Mouse (Mus musculus) neural tube, embryonic 14.5 days (tissue): ENCODE measurements around the gene Olfr1309. TPM values are rescaled to one million over a fixed set of nuclear protein-coding genes. Genes with fewer than 3 reads are reported as not detected.
"Not testable (repeated sequence)": the region's sequence is repeated elsewhere in the genome, so short reads cannot be mapped to it uniquely, and the experiment has no call there.

Experiments
- ATAC-seq: fragments of 200-750 bp; cut with Nextera tagmentation; 2 replicates; pipeline ENCODE4 v1.8.0; 2017; ENCODE audit warnings: low read depth, mild to moderate bottlenecking, moderate TSS enrichment, moderate library complexity
- H3K27ac ChIP-seq: fragments of 300-500 bp; sonication (generic); 2 replicates; pipeline ENCODE4 v1.5.1; 2014; ENCODE audit warnings: low read depth, mild to moderate bottlenecking, control low read depth, low read length, moderate library complexity, mixed read lengths
- H3K27me3 ChIP-seq: fragments of 300-500 bp; sonication (generic); 2 replicates; pipeline ENCODE4 v1.6.1; 2014; ENCODE audit warnings: low read length; ENCODE audit not compliant: control insufficient read depth, insufficient read depth
- H3K36me3 ChIP-seq: fragments of 300-500 bp; sonication (generic); 2 replicates; pipeline ENCODE4 v1.6.1; 2014; ENCODE audit warnings: low read length, mixed read lengths; ENCODE audit not compliant: control insufficient read depth, insufficient read depth
- H3K4me1 ChIP-seq: fragments of 300-500 bp; sonication (generic); 2 replicates; pipeline ENCODE4 v1.6.1; 2014; ENCODE audit warnings: low read length; ENCODE audit not compliant: control insufficient read depth, insufficient read depth
- H3K4me2 ChIP-seq: fragments of 300-500 bp; sonication (generic); 2 replicates; pipeline ENCODE4 v1.6.1; 2014; ENCODE audit warnings: mild to moderate bottlenecking, low read depth, low read length, control low read depth
- H3K4me3 ChIP-seq: fragments of 300-500 bp; sonication (generic); 2 replicates; pipeline ENCODE4 v1.5.1; 2014; ENCODE audit warnings: low read depth, low read length, control low read depth, mixed read lengths
- H3K9ac ChIP-seq: fragments of 300-500 bp; sonication (generic); replicated peaks from 2 replicates; pipeline ENCODE4 v1.6.1; 2014; ENCODE audit warnings: low read depth, mild to moderate bottlenecking, control low read depth, low read length, mixed read lengths
- H3K9me3 ChIP-seq: fragments of 300-500 bp; sonication (generic); 2 replicates; pipeline ENCODE4 v1.6.1; 2016; ENCODE audit warnings: low read length; ENCODE audit not compliant: control insufficient read depth
- WGBS: fragments of 180-500 bp; shearing (Covaris S2); extraction: QIAGEN DNeasy Blood & Tissue Kit; methylation state at CpG from one replicate; pipeline ENCODE4 v1.1.7; 2014; 5-methylcytosine and 5-hydroxymethylcytosine counted together
- polyA plus RNA-seq: library from polyadenylated mRNA; unstranded; fragments of >200 nt; fragmentation: Nextera tagmentation; extraction: Ambion mirVana; gene quantifications from 2 replicates; pipeline ENCODE4 v1.2.1, GENCODE M21; 2014

Olfr1309 gene
- polyA plus RNA-seq = not detected in 2 replicates

- Histone ChIP-seq H3K4me3 (no peak within 1 kb of the TSS), H3K9ac (no peak within 1 kb of the TSS), H3K4me1 (no peaks in the 10 kb centered on the region), H3K4me2 (no peak within 1 kb of the TSS), H3K36me3 (no peaks in the 10 kb centered on the region), H3K27me3 (no peaks in the 10 kb centered on the region), H3K9me3 (no peaks in the 10 kb centered on the region), H3K27ac (no peak within 1 kb of the TSS)
- WGBS = 79% methylated on average over 1 of the region's 1 CpGs
- no peak for ATAC-seq
Observed at GRCm38 (mm10) chr2:111990181-111990580, at the start of gene Olfr1309. Gene Olfr1309 (minus strand): TSS chr2:111990281.

DNA sequence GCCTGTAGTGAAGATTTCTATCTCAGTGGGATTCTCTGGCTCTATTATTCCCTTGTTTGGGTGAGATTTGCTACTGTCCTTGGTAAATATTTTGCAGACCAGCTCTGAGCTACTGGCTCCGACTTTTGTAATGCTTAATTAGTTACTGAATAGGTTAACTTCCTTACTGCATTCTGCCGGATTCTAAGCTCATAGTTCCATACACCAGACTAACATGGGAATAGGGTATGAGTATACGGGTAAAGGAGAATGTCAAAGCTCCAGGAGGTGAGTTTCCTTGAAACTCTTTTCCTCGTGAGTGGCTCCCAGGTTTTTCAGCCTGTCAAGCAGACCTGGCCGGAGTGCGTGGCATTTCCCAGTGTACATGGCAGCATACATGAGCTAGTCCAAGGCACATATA lies 36.9 kb upstream of the Olfr1309 start:
- not testable (repeated sequence) for H3K9me3 ChIP-seq, H3K4me1 ChIP-seq, H3K4me3 ChIP-seq, H3K4me2 ChIP-seq, ATAC-seq, H3K27ac ChIP-seq, H3K27me3 ChIP-seq, H3K36me3 ChIP-seq, H3K9ac ChIP-seq
- 59% methylated on average over 6 of the region's 6 CpGs for WGBS

GRCm38 (mm10) chr2:112024312-112024711 lies 34.2 kb upstream of the Olfr1309 start, which contains the start of gene Olfr1311:
Gene Olfr1311 (minus strand): TSS chr2:112024412.
- H3K4me1 ChIP-seq = no peaks in the 10 kb centered on the region
- no peak within 1 kb of the TSS for H3K4me3 ChIP-seq
- no peak within 1 kb of the TSS for H3K9ac ChIP-seq
- H3K36me3 ChIP-seq = no peaks in the 10 kb centered on the region
- H3K9me3 ChIP-seq = no peaks in the 10 kb centered on the region
- 94% methylated on average over 2 of the region's 2 CpGs for WGBS
- no peak within 1 kb of the TSS for H3K4me2 ChIP-seq
- ATAC-seq = no peak
- H3K27me3 ChIP-seq = no peaks in the 10 kb centered on the region
- no peak within 1 kb of the TSS for H3K27ac ChIP-seq

- WGBS = 87% methylated on average over 3 of the region's 3 CpGs
- H3K27ac ChIP-seq = no peak overlapping the region
- H3K4me2 ChIP-seq = no peak overlapping the region
- H3K27me3 ChIP-seq = no peaks in the 10 kb centered on the region
- H3K36me3 ChIP-seq = no peaks in the 10 kb centered on the region
- H3K4me1 ChIP-seq = no peaks in the 10 kb centered on the region
- no peaks in the 10 kb centered on the region for H3K9me3 ChIP-seq
- no peak overlapping the region for H3K9ac ChIP-seq
- H3K4me3 ChIP-seq = no peak overlapping the region
- ATAC-seq = no peak
Observed at GRCm38 (mm10) chr2:112014900-112015299, 24.8 kb upstream of the Olfr1309 start.

- Histone ChIP-seq H3K4me1 (no peaks in the 10 kb centered on the region), H3K9me3 (no peaks in the 10 kb centered on the region), H3K27me3 (no peaks in the 10 kb centered on the region), H3K9ac (no peak within 1 kb of the TSS), H3K27ac (no peak within 1 kb of the TSS), H3K4me2 (no peak within 1 kb of the TSS), H3K4me3 (no peak within 1 kb of the TSS), H3K36me3 (no peaks in the 10 kb centered on the region)
- no peak for ATAC-seq
Observed at GRCm38 (mm10) chr2:112012608-112013007, 22.5 kb upstream of the Olfr1309 start, which contains the start of gene Olfr1310. Gene Olfr1310 (minus strand): TSS chr2:112012708.

GRCm38 (mm10) chr2:111964844-111965243 lies 25.2 kb downstream of the Olfr1309 start, which contains the start of gene Olfr1308:
Gene Olfr1308 (minus strand): TSS chr2:111964944.
- Histone ChIP-seq H3K9me3 (no peaks in the 10 kb centered on the region), H3K4me1 (no peaks in the 10 kb centered on the region), H3K36me3 (no peaks in the 10 kb centered on the region), H3K27me3 (no peaks in the 10 kb centered on the region), H3K4me3 (no peak within 1 kb of the TSS), H3K9ac (no peak within 1 kb of the TSS), H3K27ac (no peak within 1 kb of the TSS), H3K4me2 (no peak within 1 kb of the TSS)
- no peak for ATAC-seq
- WGBS = 63% methylated on average over 1 of the region's 1 CpGs

GRCm38 (mm10) chr2:111949340-111949739 lies 40.7 kb downstream of the Olfr1309 start, which contains the start of gene Olfr1307:
Gene Olfr1307 (minus strand): TSS chr2:111949440.
- no peak within 1 kb of the TSS for H3K4me2 ChIP-seq
- H3K9ac ChIP-seq = no peak within 1 kb of the TSS
- no peaks in the 10 kb centered on the region for H3K27me3 ChIP-seq
- 83% methylated on average over 1 of the region's 1 CpGs for WGBS
- no peaks in the 10 kb centered on the region for H3K9me3 ChIP-seq
- no peak within 1 kb of the TSS for H3K4me3 ChIP-seq
- no peak for ATAC-seq
- no peaks in the 10 kb centered on the region for H3K36me3 ChIP-seq
- H3K4me1 ChIP-seq = no peaks in the 10 kb centered on the region
- H3K27ac ChIP-seq = no peak within 1 kb of the TSS

Other genes starting within 250 kb of the Olfr1309 start
- gene Olfr1301, start 239.3 kb downstream of the Olfr1309 start, polyA plus RNA-seq = not detected in 2 replicates
- not detected in 2 replicates for gene Olfr1302, start 212.9 kb downstream of the Olfr1309 start, polyA plus RNA-seq
- gene Olfr1303, start 169.9 kb downstream of the Olfr1309 start, polyA plus RNA-seq = not detected in 2 replicates
- gene Olfr1305, start 113.1 kb downstream of the Olfr1309 start, polyA plus RNA-seq = not detected in 2 replicates
- not detected in 2 replicates for gene Olfr1306, start 74.0 kb downstream of the Olfr1309 start, polyA plus RNA-seq
- gene Olfr1307, start 40.8 kb downstream of the Olfr1309 start, polyA plus RNA-seq = 0.03 TPM in 1 of 2 replicates, not detected in the other
- gene Olfr1308, start 25.3 kb downstream of the Olfr1309 start, polyA plus RNA-seq = not detected in 2 replicates
- not detected in 2 replicates for gene Olfr1310, start 22.4 kb upstream of the Olfr1309 start, polyA plus RNA-seq
- gene Olfr1311, start 34.1 kb upstream of the Olfr1309 start, polyA plus RNA-seq = not detected in 2 replicates
- gene Olfr1312, start 60.0 kb upstream of the Olfr1309 start, polyA plus RNA-seq = not detected in 2 replicates
- gene Olfr1313, start 87.6 kb upstream of the Olfr1309 start, polyA plus RNA-seq = not detected in 2 replicates
- gene Olfr1314, start 106.5 kb upstream of the Olfr1309 start, polyA plus RNA-seq = not detected in 2 replicates
- not detected in 2 replicates for gene Olfr1315-ps1, start 125.2 kb upstream of the Olfr1309 start, polyA plus RNA-seq
- gene Olfr1316, start 144.7 kb upstream of the Olfr1309 start, polyA plus RNA-seq = not detected in 2 replicates
- gene Olfr1317, start 150.0 kb upstream of the Olfr1309 start, polyA plus RNA-seq = not detected in 2 replicates
- gene Olfr1318, start 163.9 kb upstream of the Olfr1309 start, polyA plus RNA-seq = 0.08 TPM in 1 of 2 replicates, not detected in the other
- 22.4 and 26.1 TPM in 2 replicates for gene Lpcat4, start 249.2 kb upstream of the Olfr1309 start, polyA plus RNA-seq